ENCODE assay signal across 2 mouse cellular contexts in the genomic region with DNA sequence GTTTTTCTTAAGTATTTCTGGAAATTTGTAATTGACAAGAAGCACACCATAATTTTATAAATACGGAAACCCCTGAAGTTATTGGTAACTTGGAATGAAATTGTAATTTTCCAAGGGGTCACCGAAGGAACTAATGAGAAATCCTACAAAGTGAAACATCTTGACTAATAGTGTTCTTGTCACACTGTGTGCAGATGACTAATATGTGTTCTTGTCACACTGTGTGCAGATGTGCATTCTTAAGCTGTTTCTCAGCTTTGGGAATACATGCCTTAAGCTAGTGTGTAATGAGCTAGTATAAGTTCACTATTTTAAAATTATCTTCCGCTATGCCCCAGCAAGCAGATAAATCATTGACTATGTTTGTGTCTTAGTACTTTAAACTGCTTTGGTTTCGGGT.
A peak's percentile ranks its signal among the peaks of the same experiment; 100 is the strongest.
TF ChIP-seq lines count a peak whose summit lies in the region.

No protein-coding gene starts in this region.

TF ChIP-seq in CH12.LX, 34 proteins besides CTCF, POLR2A, EP300 and RAD21:
- TF ChIP-seq ZKSCAN1 (IDR thresholded peaks at IDR 0.05; ENCODE audit: borderline replicate concordance, low read depth, low read length) (peak; percentile 62; the same call in 1 of the 2 replicates), ETS1 (conservative IDR thresholded peaks at IDR 0.05; ENCODE audit: low read depth, low read length) (no peak)

TF ChIP-seq in MEL, 35 proteins besides CTCF, POLR2A, EP300 and RAD21:
- TF ChIP-seq KAT2A (conservative IDR thresholded peaks at IDR 0.05; ENCODE audit: low read depth, low read length): no peak
- peak; percentile 67; the same call in 1 of the 2 replicates for TF ChIP-seq ZKSCAN1 (IDR thresholded peaks at IDR 0.05; ENCODE audit: low read depth, low read length)
- no peak for TF ChIP-seq POLR2AphosphoS2 (IDR thresholded peaks at IDR 0.05; ENCODE audit: low read length)
- no peak for TF ChIP-seq MEF2A (IDR thresholded peaks at IDR 0.05; ENCODE audit: extremely low read depth, insufficient replicate concordance, low read depth, low read length, poor library complexity, severe bottlenecking)
- TF ChIP-seq POLR2AphosphoS5 (IDR thresholded peaks at IDR 0.05; ENCODE audit: borderline replicate concordance, low read depth, low read length): no peak
TF ChIP-seq in MEL: peak in this region for 1.
